Mouse (Mus musculus) hindbrain, embryonic 11.5 days (tissue): Measurements from ENCODE around the gene Cnot6l. TPM values are rescaled to one million over a fixed set of nuclear protein-coding genes. Genes with fewer than 3 reads are reported as not detected.

ENCODE experiments used
- ATAC-seq: fragments of 200-750 bp; cut with Nextera tagmentation; 2 replicates; pipeline ENCODE4 v1.8.0; 2017; ENCODE audit warnings: mild to moderate bottlenecking, moderate TSS enrichment, moderate library complexity; ENCODE audit not compliant: low FRiP score
- DNase-seq: peaks from one replicate; pipeline ENCODE4 v3.0.0-alpha.2; 2015; ENCODE audit warnings: low spot score
- H3K27ac ChIP-seq: fragments of 300-500 bp; sonication (generic); 2 replicates; pipeline ENCODE4 v1.5.1; 2014; ENCODE audit warnings: mild to moderate bottlenecking, low read depth, low read length
- H3K27me3 ChIP-seq: fragments of 300-500 bp; sonication (generic); 2 replicates; pipeline ENCODE4 v1.6.1; 2014; ENCODE audit warnings: mild to moderate bottlenecking, low read length, moderate library complexity, mixed read lengths; ENCODE audit not compliant: control insufficient read depth, insufficient read depth
- H3K36me3 ChIP-seq: fragments of 300-500 bp; sonication (generic); 2 replicates; pipeline ENCODE4 v1.6.1; 2014; ENCODE audit warnings: mild to moderate bottlenecking, low read length, moderate library complexity, mixed read lengths; ENCODE audit not compliant: control insufficient read depth, insufficient read depth
- H3K4me1 ChIP-seq: fragments of 300-500 bp; sonication (generic); replicated peaks from 2 replicates; pipeline ENCODE4 v1.6.1; 2014; ENCODE audit warnings: low read length, mixed read lengths; ENCODE audit not compliant: control insufficient read depth, insufficient read depth
- H3K4me2 ChIP-seq: fragments of 300-500 bp; sonication (generic); replicated peaks from 2 replicates; pipeline ENCODE4 v1.6.1; 2014; ENCODE audit warnings: mild to moderate bottlenecking, low read depth, low read length
- H3K4me3 ChIP-seq: fragments of 300-500 bp; sonication (generic); 2 replicates; pipeline ENCODE4 v1.5.1; 2014; ENCODE audit warnings: low read depth, low read length
- H3K9ac ChIP-seq: fragments of 300-500 bp; sonication (generic); 2 replicates; pipeline ENCODE4 v1.6.1; 2014; ENCODE audit warnings: low read depth, low read length
- H3K9me3 ChIP-seq: fragments of 300-500 bp; sonication (generic); 2 replicates; pipeline ENCODE4 v1.6.1; 2016; ENCODE audit warnings: low read length; ENCODE audit not compliant: control insufficient read depth
- WGBS: fragments of 180-500 bp; shearing (Covaris S2); extraction: QIAGEN DNeasy Blood & Tissue Kit; methylation state at CpG from one replicate; pipeline ENCODE4 v1.1.7; 2014; 5-methylcytosine and 5-hydroxymethylcytosine counted together
- polyA plus RNA-seq: library from polyadenylated mRNA; unstranded; fragments of >200 nt; fragmentation: Nextera tagmentation; extraction: Ambion mirVana; gene quantifications from 2 replicates; pipeline ENCODE4 v1.2.1, GENCODE M21; 2014

The Cnot6l gene
- polyA plus RNA-seq, 1 experiment from 2014 or later, result 15.1 TPM

DNA sequence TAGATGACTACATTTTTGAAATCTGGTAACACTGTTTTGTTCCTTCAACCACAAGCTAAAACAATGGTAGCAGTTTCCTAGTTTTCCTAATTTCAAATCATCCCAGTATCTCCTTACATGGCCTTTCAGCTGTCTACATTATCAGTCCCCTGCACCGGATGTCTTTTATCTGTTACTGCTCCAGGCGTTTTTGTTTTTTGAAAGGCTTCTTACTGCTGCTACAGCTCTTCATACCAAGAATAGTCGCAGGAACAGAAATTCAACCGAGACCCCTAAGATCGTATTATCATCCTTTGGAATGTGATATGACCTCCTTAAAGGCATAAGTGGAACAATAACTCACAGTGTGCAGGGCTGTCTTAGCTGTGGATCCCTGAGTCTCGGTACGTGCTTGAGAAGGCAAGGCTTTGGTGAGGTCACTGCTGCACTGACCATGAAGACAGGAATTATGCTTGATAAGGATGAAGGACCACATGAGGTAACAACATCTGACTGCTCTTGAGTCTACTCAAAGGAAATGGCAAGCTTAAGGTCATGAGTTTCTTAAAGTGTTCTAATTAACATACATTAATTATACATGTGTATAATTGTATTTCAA is 122.4 kb downstream of the Cnot6l start:
- Histone ChIP-seq H3K4me1 (no peaks in the 10 kb centered on the region), H3K27ac (no peak overlapping the region), H3K4me3 (no peak overlapping the region), H3K36me3 (no peaks in the 10 kb centered on the region), H3K9me3 (no peaks in the 10 kb centered on the region), H3K4me2 (no peak overlapping the region), H3K27me3 (no peaks in the 10 kb centered on the region), H3K9ac (no peak overlapping the region)
- ATAC-seq (no peak), DNase-seq (no peak)
- WGBS, result 84% methylated on average over 7 of the region's 7 CpGs

DNA sequence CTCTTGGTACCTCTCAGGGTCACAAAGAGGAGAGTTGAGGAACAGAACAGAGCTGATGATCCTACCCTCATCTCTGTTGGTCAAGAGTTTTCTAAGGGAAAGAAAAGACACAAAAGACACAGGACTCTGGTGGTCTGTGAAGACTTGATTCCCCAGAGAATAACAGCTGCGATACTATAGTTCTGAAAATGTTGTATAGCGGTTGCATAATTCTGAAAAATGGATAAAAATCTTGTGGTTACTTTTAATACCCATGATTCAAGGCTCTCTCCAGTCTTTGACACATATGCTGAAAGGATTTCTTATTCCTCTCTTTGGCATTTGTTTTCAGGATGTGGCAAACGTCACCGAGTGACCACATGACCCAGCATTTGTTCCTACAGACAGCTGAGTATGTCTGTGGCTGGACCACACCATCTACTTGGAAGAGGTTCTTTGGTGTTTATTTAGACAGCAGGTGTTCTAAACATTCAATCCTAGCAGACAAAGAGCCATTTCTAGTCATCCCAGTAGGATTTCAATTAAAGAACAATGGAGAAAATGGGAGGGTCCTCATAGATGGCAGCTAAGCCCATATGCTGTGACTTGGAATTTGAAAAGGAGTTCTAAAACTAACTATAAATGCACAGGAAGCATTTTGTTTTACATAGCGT is 124.7 kb downstream of the Cnot6l start:
- no peak overlapping the region for H3K4me2 ChIP-seq
- H3K4me1 ChIP-seq, result no peaks in the 10 kb centered on the region
- no peak overlapping the region for H3K27ac ChIP-seq
- no peaks in the 10 kb centered on the region for H3K9me3 ChIP-seq
- no peaks in the 10 kb centered on the region for H3K36me3 ChIP-seq
- no peaks in the 10 kb centered on the region for H3K27me3 ChIP-seq
- H3K9ac ChIP-seq, result no peak overlapping the region
- WGBS, result 74% methylated on average over 5 of the region's 5 CpGs
- H3K4me3 ChIP-seq, result no peak overlapping the region
- DNase-seq (no peak), ATAC-seq (no peak)

DNA sequence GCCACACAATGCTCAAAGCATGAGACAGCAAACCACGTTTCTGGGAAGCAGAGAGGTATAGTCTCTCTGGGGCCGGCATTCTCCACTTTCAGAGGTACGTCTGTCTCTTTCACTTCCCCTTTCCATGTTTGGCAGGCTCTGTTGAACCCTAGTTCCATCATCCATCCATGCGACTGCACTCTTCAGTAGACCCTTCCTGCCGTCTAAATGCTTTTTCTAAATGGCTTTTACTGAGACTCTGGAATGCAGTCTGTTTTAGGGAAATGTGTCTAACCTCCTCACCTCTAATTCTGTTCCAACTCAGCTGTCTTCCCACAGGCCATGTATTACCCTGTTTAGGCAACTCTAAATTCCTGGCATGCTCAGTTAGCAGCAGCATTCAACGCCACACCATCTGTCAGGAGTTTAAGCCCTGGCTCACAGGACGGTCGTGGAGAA is 126.3 kb downstream of the Cnot6l start:
- Histone ChIP-seq H3K27ac (no peak overlapping the region), H3K4me2 (no peak overlapping the region), H3K27me3 (no peaks in the 10 kb centered on the region), H3K9me3 (no peaks in the 10 kb centered on the region), H3K36me3 (no peaks in the 10 kb centered on the region), H3K4me3 (no peak overlapping the region), H3K9ac (no peak overlapping the region), H3K4me1 (no peaks in the 10 kb centered on the region)
- ATAC-seq (no peak), DNase-seq (no peak)
- WGBS, result 60% methylated on average over 8 of the region's 8 CpGs

DNA sequence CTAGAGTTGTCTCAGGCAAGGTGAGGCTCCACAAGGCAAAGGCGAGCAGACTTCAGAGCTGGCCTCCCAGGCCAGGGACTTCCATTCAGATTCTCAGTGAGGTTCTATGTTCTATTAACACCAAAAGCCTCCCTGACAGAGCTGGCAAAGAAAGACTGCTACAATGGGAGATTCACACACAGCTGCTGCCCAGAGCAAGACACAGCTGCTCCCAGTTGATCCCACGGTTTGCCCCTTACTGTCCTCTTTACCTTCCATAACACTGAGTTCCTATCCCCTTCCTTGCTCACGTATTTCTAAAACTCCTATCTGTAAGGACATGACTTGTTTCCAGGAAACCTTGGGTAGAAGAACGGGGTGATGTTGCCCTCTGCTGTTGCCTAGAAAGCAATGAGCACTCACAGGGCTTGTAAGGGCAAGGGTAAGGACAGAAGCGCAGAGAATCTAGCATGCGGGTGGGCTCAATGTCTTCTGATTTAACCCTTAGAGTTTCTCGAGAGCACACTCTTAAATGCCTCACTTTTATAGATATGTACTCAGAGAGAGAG is 127.8 kb downstream of the Cnot6l start:
- H3K27ac ChIP-seq, result no peak overlapping the region
- WGBS, result 67% methylated on average over 7 of the region's 7 CpGs
- no peaks in the 10 kb centered on the region for H3K4me1 ChIP-seq
- DNase-seq, result no peak
- no peak overlapping the region for H3K4me3 ChIP-seq
- no peaks in the 10 kb centered on the region for H3K9me3 ChIP-seq
- no peak overlapping the region for H3K9ac ChIP-seq
- ATAC-seq, result no peak
- H3K36me3 ChIP-seq, result no peaks in the 10 kb centered on the region
- H3K27me3 ChIP-seq, result no peaks in the 10 kb centered on the region
- no peak overlapping the region for H3K4me2 ChIP-seq

DNA sequence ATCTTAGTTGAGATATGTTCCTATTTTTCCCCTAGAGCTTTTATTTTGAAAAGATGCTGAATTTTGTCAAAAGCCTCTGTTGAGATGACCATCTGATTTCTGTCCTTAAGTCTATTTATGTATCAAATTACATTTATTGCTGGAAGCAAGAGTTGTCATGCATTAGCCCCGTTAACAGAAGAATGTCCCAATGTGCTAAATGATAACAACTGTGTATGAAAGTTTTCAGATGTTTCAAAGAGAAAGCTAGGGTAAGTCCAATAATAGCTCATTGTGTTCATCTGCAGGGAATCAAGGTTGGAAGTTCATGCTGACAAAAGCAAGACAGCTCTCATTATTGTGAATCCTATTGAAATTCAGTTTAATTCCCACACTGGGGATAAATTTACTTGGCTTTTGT is 129.9 kb downstream of the Cnot6l start:
- Histone ChIP-seq H3K36me3 (no peaks in the 10 kb centered on the region), H3K4me1 (no peaks in the 10 kb centered on the region), H3K4me2 (no peak overlapping the region), H3K27ac (no peak overlapping the region), H3K9me3 (no peaks in the 10 kb centered on the region), H3K9ac (no peak overlapping the region), H3K4me3 (no peak overlapping the region), H3K27me3 (no peaks in the 10 kb centered on the region)
- DNase-seq (no peak), ATAC-seq (no peak)
- 25% methylated on average over 1 of the region's 1 CpGs for WGBS

DNA sequence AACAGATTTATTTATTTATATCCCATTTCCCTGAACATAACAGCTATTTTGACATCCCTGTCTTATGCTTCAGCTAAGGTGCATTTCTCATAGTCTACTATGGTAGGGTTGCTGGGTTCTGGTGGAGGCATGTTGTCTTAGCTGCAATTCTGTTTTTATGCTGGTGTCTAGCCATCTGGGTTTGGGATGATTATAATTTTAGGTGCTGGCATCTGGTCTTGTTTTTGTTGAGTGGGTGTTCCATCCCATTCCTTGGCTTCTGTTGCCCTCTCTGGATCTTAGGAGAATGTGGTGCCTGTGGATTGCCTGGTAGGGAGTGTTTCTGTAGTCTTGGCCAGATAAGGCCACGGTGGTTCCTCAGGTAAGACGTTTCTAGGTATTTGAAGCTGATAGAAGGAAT is 134.2 kb downstream of the Cnot6l start:
- Histone ChIP-seq H3K36me3 (no peaks in the 10 kb centered on the region), H3K27ac (no peak overlapping the region), H3K27me3 (no peaks in the 10 kb centered on the region), H3K4me1 (no peaks in the 10 kb centered on the region), H3K9me3 (no peaks in the 10 kb centered on the region), H3K9ac (no peak overlapping the region), H3K4me2 (no peak overlapping the region), H3K4me3 (no peak overlapping the region)
- DNase-seq (no peak), ATAC-seq (no peak)
- 82% methylated on average over 2 of the region's 2 CpGs for WGBS

Other genes with a start within 250 kb of the Cnot6l start
- gene Cxcl13, start 207.2 kb downstream of the Cnot6l start, polyA plus RNA-seq, result 0.20 and 0.21 TPM in 2 replicates
- gene Mrpl1, start 45.3 kb upstream of the Cnot6l start, polyA plus RNA-seq, result 21.3 and 25.7 TPM in 2 replicates
- 9.1 and 20.0 TPM in 2 replicates for gene Fras1, start 209.8 kb upstream of the Cnot6l start, polyA plus RNA-seq